Mouse (Mus musculus) small intestine, adult 2 months (tissue): ENCODE measurements around the gene Aktip.

ENCODE experiments used
- CTCF ChIP-seq: fragments of 200-500 bp; IDR thresholded peaks from 2 replicates; pipeline ENCODE4 v1.5.1; 2012; ENCODE audit warnings: low read depth, mild to moderate bottlenecking, control low read depth, inconsistent platforms, low read length, moderate library complexity, mixed read lengths; ENCODE audit not compliant: insufficient replicate concordance, insufficient read length; ENCODE audit errors: extremely low read depth
- POLR2A ChIP-seq: fragments of 200-500 bp; IDR thresholded peaks from 2 replicates; pipeline ENCODE4 v1.6.1; 2012; ENCODE audit warnings: low read depth, mild to moderate bottlenecking, control low read depth, inconsistent platforms, low read length, moderate library complexity

DNA sequence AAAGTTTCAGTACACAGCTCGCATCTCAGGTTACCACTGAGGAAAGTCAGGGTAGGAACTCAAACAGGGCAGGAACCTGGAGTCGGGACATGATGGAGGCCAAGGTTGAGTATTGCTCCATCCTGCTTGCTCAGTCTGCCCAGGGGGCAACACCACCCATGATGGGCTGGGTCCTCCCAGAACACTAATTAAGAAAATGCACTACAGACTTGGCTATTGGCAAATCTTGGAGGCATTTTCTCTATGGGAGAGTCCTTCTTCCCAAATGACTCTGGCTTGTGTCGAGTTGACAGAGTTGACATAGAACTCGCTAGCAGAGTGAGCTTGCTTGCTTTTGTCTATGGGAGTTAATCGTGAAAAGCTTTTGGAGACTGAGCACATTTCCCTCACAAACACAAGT lies 6.8 kb downstream of the Aktip start:
- TF ChIP-seq POLR2A (no peak), CTCF (no peak)
